Mouse (Mus musculus) midbrain, postnatal 0 days (tissue): ENCODE data around the gene Prkaca. TPM values are rescaled to one million over a fixed set of nuclear protein-coding genes. Genes with fewer than 3 reads are reported as not detected.

Experiments
- ATAC-seq: fragments of 200-750 bp; cut with Nextera tagmentation; 2 replicates; pipeline ENCODE4 v1.8.0; 2017; ENCODE audit warnings: moderate number of reproducible peaks, mild to moderate bottlenecking, moderate TSS enrichment, moderate library complexity; ENCODE audit not compliant: low FRiP score
- DNase-seq: peaks from one replicate; pipeline ENCODE4 v3.0.0-alpha.2; 2015; ENCODE audit warnings: low spot score
- H3K27ac ChIP-seq: fragments of 300-500 bp; sonication (generic); 2 replicates; pipeline ENCODE4 v1.5.1; 2014; ENCODE audit warnings: low read depth, mild to moderate bottlenecking, low read length, mixed read lengths
- H3K27me3 ChIP-seq: fragments of 300-500 bp; sonication (generic); 2 replicates; pipeline ENCODE4 v1.6.1; 2014; ENCODE audit warnings: low read length, control low read depth, mixed read lengths; ENCODE audit not compliant: insufficient read depth
- H3K36me3 ChIP-seq: fragments of 300-500 bp; sonication (generic); 2 replicates; pipeline ENCODE4 v1.6.1; 2014; ENCODE audit warnings: low read length, control low read depth, mixed read lengths; ENCODE audit not compliant: insufficient read depth
- H3K4me1 ChIP-seq: fragments of 300-500 bp; sonication (generic); 2 replicates; pipeline ENCODE4 v1.6.1; 2014; ENCODE audit warnings: mild to moderate bottlenecking, control low read depth, antibody characterized with exemption, low read length, mixed read lengths; ENCODE audit not compliant: insufficient read depth
- H3K4me2 ChIP-seq: fragments of 300-500 bp; sonication (generic); 2 replicates; pipeline ENCODE4 v1.6.1; 2014; ENCODE audit warnings: low read depth, mild to moderate bottlenecking, low read length, mixed read lengths; ENCODE audit not compliant: poor library complexity, severe bottlenecking
- H3K4me3 ChIP-seq: fragments of 300-500 bp; sonication (generic); 2 replicates; pipeline ENCODE4 v1.5.1; 2014; ENCODE audit warnings: low read depth, mild to moderate bottlenecking, low read length, moderate library complexity
- H3K9ac ChIP-seq: fragments of 300-500 bp; sonication (generic); replicated peaks from 2 replicates; pipeline ENCODE4 v1.6.1; 2014; ENCODE audit warnings: mild to moderate bottlenecking, low read length, moderate library complexity, mixed read lengths; ENCODE audit not compliant: poor library complexity, severe bottlenecking
- H3K9me3 ChIP-seq: fragments of 300-500 bp; sonication (generic); 2 replicates; pipeline ENCODE4 v1.6.1; 2016; ENCODE audit warnings: low read length, control low read depth
- CTCF ChIP-seq: IDR thresholded peaks from 2 replicates; pipeline ENCODE4 v1.5.1; 2016; ENCODE audit warnings: antibody characterized with exemption, mild to moderate bottlenecking
- WGBS: fragments of 180-500 bp; shearing (Covaris S2); extraction: QIAGEN DNeasy Blood & Tissue Kit; methylation state at CpG from one replicate; pipeline ENCODE4 v1.1.7; 2014; 5-methylcytosine and 5-hydroxymethylcytosine counted together
- microRNA counts: library from miRNA; unstranded; fragments of <30 nt; microRNA quantifications from one replicate; lab custom pipeline; 2015
- microRNA-seq: library from miRNA; unstranded; fragments of <30 nt; microRNA quantifications from one replicate; pipeline ENCODE4, GENCODE M21; 2016; ENCODE audit warnings: borderline number of aligned reads
- polyA plus RNA-seq: library from polyadenylated mRNA; unstranded; fragments of >200 nt; fragmentation: Nextera tagmentation; extraction: Ambion mirVana; gene quantifications from 2 replicates; pipeline ENCODE4 v1.2.1, GENCODE M21; 2015
- total RNA-seq: library from RNA; depleted of rRNA; stranded (reverse); fragments of >200 nt; gene quantifications from 2 replicates; pipeline ENCODE4 v1.2.3, GENCODE M21; 2014; rRNA removed

Prkaca gene
- total and polyA plus RNA-seq, 2 experiments from 2014 or later: 218 to 253 TPM

- Histone ChIP-seq H3K4me1 (peaks cover 4% of the 10 kb centered on the region; the same call in 1 of the 2 replicates), H3K9ac (no peak overlapping the region), H3K27ac (no peak overlapping the region), H3K36me3 (no peaks in the 10 kb centered on the region), H3K9me3 (no peaks in the 10 kb centered on the region), H3K4me2 (no peak overlapping the region), H3K27me3 (peaks cover 38% of the 10 kb centered on the region), H3K4me3 (no peak overlapping the region)
- ATAC-seq (no peak), DNase-seq (peak; percentile 89)
- TF ChIP-seq CTCF: peak; percentile 90
- 9% methylated on average over 5 of the region's 5 CpGs for WGBS
These were observed 66.3 kb downstream of the Prkaca start for GRCm38 (mm10) chr8:84039050-84039449.

DNA sequence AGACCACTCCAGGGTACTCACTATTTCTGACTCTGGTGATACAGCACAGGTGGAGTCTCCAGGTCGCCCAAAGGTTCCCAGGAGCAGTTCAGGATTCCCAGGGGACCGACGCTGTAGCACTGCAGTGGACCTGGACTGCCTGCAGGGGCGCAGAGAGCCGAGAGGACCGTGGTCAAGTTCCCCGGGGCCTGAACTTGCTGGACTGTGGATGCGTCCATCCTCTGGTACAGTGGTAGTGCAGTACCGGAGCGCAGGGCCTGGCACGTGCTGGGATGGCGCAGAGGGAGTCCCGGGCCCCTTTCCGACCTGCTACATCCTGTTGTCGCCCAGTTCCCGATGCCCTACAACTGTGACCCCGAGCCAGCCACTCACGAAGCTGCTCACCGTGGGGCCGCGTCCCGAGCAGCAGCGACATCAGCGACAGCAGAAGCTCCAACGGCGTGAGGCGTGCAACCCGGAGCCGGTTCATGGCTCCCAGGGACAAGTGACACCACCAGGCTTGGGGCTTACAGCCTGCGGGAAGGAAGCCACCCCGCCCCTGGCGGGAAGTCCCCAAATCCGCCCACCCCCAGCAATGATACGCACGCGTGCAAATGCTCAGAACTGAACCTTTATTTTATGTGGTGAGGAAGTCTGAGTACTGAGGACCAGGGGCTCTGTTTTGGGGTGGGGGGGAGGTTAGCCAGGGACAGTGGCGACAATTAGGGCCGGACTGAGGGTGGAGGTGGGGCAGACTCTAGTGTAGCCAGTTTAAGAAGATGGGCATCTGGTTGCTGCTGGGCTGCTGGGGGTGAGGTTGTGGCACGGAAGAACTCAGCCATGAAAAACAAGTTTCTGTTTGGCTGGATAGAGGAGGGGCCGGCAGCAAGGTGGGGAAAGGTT lies 69.5 kb downstream of the Prkaca start, which contains the start of gene Il27ra:
Gene Il27ra, minus strand, starts transcription at position 524 of the 882 bp plus-strand sequence.
- Histone ChIP-seq H3K4me3 (peak within 1 kb of the TSS; percentile 26), H3K27me3 (peaks cover 45% of the 10 kb centered on the region), H3K9ac (0 out of 2 replicates have a peak within 1 kb of the TSS, but pooled peaks have one; percentile 33), H3K36me3 (no peaks in the 10 kb centered on the region), H3K27ac (no peak within 1 kb of the TSS), H3K9me3 (no peaks in the 10 kb centered on the region), H3K4me2 (peak within 1 kb of the TSS; percentile 51), H3K4me1 (peaks cover 4% of the 10 kb centered on the region; the same call in 1 of the 2 replicates)
- WGBS: 5% methylated on average over 40 of the region's 40 CpGs
- ATAC-seq (peak; percentile 66; the same call in 1 of the 2 replicates), DNase-seq (peak; percentile 76)
- peak; percentile 73 for TF ChIP-seq CTCF

GRCm38 (mm10) chr8:84042948-84043342 lies 70.2 kb downstream of the Prkaca start:
- H3K4me2 ChIP-seq: no peak overlapping the region
- H3K4me1 ChIP-seq: peaks cover 4% of the 10 kb centered on the region; the same call in 1 of the 2 replicates
- peaks cover 45% of the 10 kb centered on the region for H3K27me3 ChIP-seq
- 45% methylated on average over 12 of the region's 12 CpGs for WGBS
- no peak overlapping the region for H3K9ac ChIP-seq
- H3K4me3 ChIP-seq: no peak overlapping the region
- DNase-seq: peak; percentile 36
- no peak for ATAC-seq
- no peaks in the 10 kb centered on the region for H3K36me3 ChIP-seq
- H3K9me3 ChIP-seq: no peaks in the 10 kb centered on the region
- H3K27ac ChIP-seq: no peak overlapping the region
- TF ChIP-seq CTCF: no peak

GRCm38 (mm10) chr8:84044103-84044502 lies 71.3 kb downstream of the Prkaca start:
- no peak for ATAC-seq
- DNase-seq: no peak
- Histone ChIP-seq H3K4me1 (peaks cover 4% of the 10 kb centered on the region; the same call in 1 of the 2 replicates), H3K9me3 (no peaks in the 10 kb centered on the region), H3K36me3 (no peaks in the 10 kb centered on the region), H3K4me3 (no peak overlapping the region), H3K4me2 (no peak overlapping the region), H3K9ac (no peak overlapping the region), H3K27me3 (peaks cover 45% of the 10 kb centered on the region), H3K27ac (no peak overlapping the region)
- 11% methylated on average over 7 of the region's 7 CpGs for WGBS
- TF ChIP-seq CTCF: peak; percentile 26; the same call in 1 of the 2 replicates

DNA sequence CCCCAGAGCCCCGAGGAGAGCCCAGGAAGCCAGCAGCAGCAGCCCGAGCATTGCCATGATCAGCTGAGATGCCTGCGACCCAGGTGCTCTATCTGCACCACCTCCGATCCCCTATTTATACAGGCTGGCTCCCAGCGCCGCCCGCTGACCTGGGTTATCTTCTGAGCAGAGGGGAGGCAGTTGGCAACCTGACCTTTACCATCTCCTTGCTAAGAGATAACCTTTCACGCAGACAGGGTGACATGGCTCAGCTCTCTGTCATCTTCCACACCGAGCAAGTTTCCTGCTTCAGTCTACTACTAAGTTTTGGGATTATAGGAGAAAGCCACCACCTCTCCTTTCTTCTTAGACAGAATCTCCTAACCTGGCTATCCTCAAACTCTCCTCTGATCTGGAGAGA lies 72.1 kb downstream of the Prkaca start, which contains the start of gene Rln3:
Gene Rln3, minus strand, starts transcription at position 101 of the 400 bp plus-strand sequence.
- H3K4me3 ChIP-seq: no peak within 1 kb of the TSS
- TF ChIP-seq CTCF: no peak
- WGBS: 10% methylated on average over 9 of the region's 9 CpGs
- no peak within 1 kb of the TSS for H3K9ac ChIP-seq
- H3K27me3 ChIP-seq: peaks cover 45% of the 10 kb centered on the region
- H3K4me2 ChIP-seq: no peak within 1 kb of the TSS
- no peak for DNase-seq
- H3K4me1 ChIP-seq: peaks cover 4% of the 10 kb centered on the region; the same call in 1 of the 2 replicates
- no peaks in the 10 kb centered on the region for H3K36me3 ChIP-seq
- H3K9me3 ChIP-seq: no peaks in the 10 kb centered on the region
- no peak within 1 kb of the TSS for H3K27ac ChIP-seq
- no peak for ATAC-seq

MicroRNA genes within 50 kb of the gene (microRNA counts, 519-probe panel; counts per million panel counts)
- microRNA mmu-miR-1199 (lab: Ali Mortazavi, UCI): 528 counts per million, percentile 58 among the panel's probes with 10 or more counts

Small RNA genes lying within 50 kb of the gene (microRNA-seq; reads per million reads assigned to microRNA genes)
- gene Gm44330: not detected
- not detected for gene Gm44450
- not detected for gene Mir1199
- gene Mir8111: 3.0 reads per million

Other genes with a start within 250 kb of the Prkaca start
- 10.4 and 24.3 TPM in 2 replicates for gene Adgre5, start 231.7 kb upstream of the Prkaca start, total RNA-seq
- gene Adgre5, start 231.7 kb upstream of the Prkaca start, polyA plus RNA-seq: 7.7 and 8.3 TPM in 2 replicates
- 394 and 593 TPM in 2 replicates for gene Adgrl1, start 72.9 kb upstream of the Prkaca start, total RNA-seq
- gene Adgrl1, start 72.9 kb upstream of the Prkaca start, polyA plus RNA-seq: 55.5 and 55.9 TPM in 2 replicates
- 0.47 and 0.60 TPM in 2 replicates for gene Gm10644, start 17.8 kb upstream of the Prkaca start, total RNA-seq
- gene Gm10644, start 17.8 kb upstream of the Prkaca start, polyA plus RNA-seq: 0.36 and 0.39 TPM in 2 replicates
- gene Asf1b, start 17.5 kb upstream of the Prkaca start, total RNA-seq: 3.9 and 20.4 TPM in 2 replicates
- 3.8 and 4.3 TPM in 2 replicates for gene Asf1b, start 17.5 kb upstream of the Prkaca start, polyA plus RNA-seq
- gene Samd1, start 24.7 kb downstream of the Prkaca start, total RNA-seq: 65.3 and 86.9 TPM in 2 replicates
- 4.1 and 4.6 TPM in 2 replicates for gene Samd1, start 24.7 kb downstream of the Prkaca start, polyA plus RNA-seq
- gene 1700067K01Rik, start 28.5 kb downstream of the Prkaca start, total RNA-seq: 1.2 TPM in 1 of 2 replicates, not detected in the other
- gene 1700067K01Rik, start 28.5 kb downstream of the Prkaca start, polyA plus RNA-seq: 0.58 and 0.69 TPM in 2 replicates
- gene 2210011C24Rik, start 39.2 kb downstream of the Prkaca start, total RNA-seq: 0.66 TPM in 1 of 2 replicates, not detected in the other
- gene 2210011C24Rik, start 39.2 kb downstream of the Prkaca start, polyA plus RNA-seq: 0.43 and 1.5 TPM in 2 replicates
- 5.1 and 8.0 TPM in 2 replicates for gene Palm3, start 48.5 kb downstream of the Prkaca start, total RNA-seq
- gene Palm3, start 48.5 kb downstream of the Prkaca start, polyA plus RNA-seq: 4.4 and 4.9 TPM in 2 replicates
- 0.71 and 1.1 TPM in 2 replicates for gene Il27ra, start 69.6 kb downstream of the Prkaca start, total RNA-seq
- 0.21 and 0.29 TPM in 2 replicates for gene Il27ra, start 69.6 kb downstream of the Prkaca start, polyA plus RNA-seq
- 2.3 and 2.7 TPM in 2 replicates for gene Rln3, start 72.0 kb downstream of the Prkaca start, total RNA-seq
- 1.3 and 2.3 TPM in 2 replicates for gene Rln3, start 72.0 kb downstream of the Prkaca start, polyA plus RNA-seq
- 2.2 and 3.0 TPM in 2 replicates for gene Gm10643, start 92.1 kb downstream of the Prkaca start, total RNA-seq
- 1.6 and 1.7 TPM in 2 replicates for gene Gm10643, start 92.1 kb downstream of the Prkaca start, polyA plus RNA-seq
- gene Rfx1, start 93.8 kb downstream of the Prkaca start, total RNA-seq: 28.4 and 31.7 TPM in 2 replicates
- gene Rfx1, start 93.8 kb downstream of the Prkaca start, polyA plus RNA-seq: 7.2 and 8.8 TPM in 2 replicates
- 62.3 and 67.6 TPM in 2 replicates for gene Dcaf15, start 131.8 kb downstream of the Prkaca start, total RNA-seq
- 21.7 and 23.3 TPM in 2 replicates for gene Dcaf15, start 131.8 kb downstream of the Prkaca start, polyA plus RNA-seq
- 0.05 and 0.19 TPM in 2 replicates for gene Podnl1, start 153.0 kb downstream of the Prkaca start, total RNA-seq
- gene Podnl1, start 153.0 kb downstream of the Prkaca start, polyA plus RNA-seq: 0.38 and 0.56 TPM in 2 replicates
- 86.1 and 101 TPM in 2 replicates for gene Cc2d1a, start 174.9 kb downstream of the Prkaca start, total RNA-seq
- 65.9 and 70.7 TPM in 2 replicates for gene Cc2d1a, start 174.9 kb downstream of the Prkaca start, polyA plus RNA-seq
- 5.6 and 5.7 TPM in 2 replicates for gene 4930432K21Rik, start 175.0 kb downstream of the Prkaca start, total RNA-seq
- gene 4930432K21Rik, start 175.0 kb downstream of the Prkaca start, polyA plus RNA-seq: 2.2 and 2.4 TPM in 2 replicates
- gene Nanos3, start 212.2 kb downstream of the Prkaca start, total RNA-seq: 0.27 and 4.6 TPM in 2 replicates
- 14.0 and 15.3 TPM in 2 replicates for gene Nanos3, start 212.2 kb downstream of the Prkaca start, polyA plus RNA-seq